Mouse (Mus musculus): ENCODE results near the gene Spg21.

The Spg21 gene

DNA sequence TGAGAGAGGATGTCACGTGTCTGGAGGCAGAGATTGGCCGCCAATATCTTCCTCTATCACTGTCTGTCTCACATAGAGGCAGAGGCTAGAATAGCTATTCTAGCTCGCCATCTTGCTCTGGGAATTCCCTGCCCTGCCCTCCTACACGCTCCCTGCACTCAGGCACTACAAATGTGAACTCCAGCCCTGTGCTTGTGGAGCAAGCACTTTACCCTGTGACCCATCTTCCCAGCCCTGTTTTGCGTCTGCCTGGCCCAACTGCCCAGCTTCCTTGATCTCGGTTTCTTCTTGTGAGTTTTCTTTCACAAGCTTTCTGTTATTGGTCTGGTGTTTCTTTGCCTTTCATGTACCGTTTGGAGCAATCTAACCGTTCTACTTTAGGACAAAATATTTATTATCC is 18.4 kb downstream of the Spg21 start:
- no peak for DNase-seq (ENCODE audit: inconsistent ontology term)

DNA sequence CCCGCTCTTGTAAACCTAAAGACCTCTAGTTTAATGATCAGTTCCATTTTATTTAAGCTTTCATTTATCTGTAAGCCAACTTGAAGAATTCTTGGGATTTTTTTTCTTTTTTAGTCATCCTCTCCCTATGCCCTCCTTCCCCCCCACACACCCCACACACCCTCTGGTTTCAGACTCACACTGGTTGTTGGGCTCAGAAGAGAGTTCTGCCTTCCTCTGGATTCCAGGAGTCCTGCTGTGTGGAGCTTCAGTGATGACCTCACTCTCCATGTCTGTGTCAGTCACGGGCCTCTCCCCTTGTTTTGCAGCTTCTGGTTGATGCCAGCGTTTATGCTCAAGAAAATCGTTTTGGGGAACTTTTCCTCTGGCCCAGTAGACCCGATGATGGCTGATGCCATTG is 19.3 kb downstream of the Spg21 start:
- peak; percentile 57 for DNase-seq (ENCODE audit: inconsistent ontology term)

GRCm38 (mm10) chr9:65491476-65491875 is 30.7 kb downstream of the Spg21 start:
- no peak for DNase-seq (ENCODE audit: inconsistent ontology term)

DNA sequence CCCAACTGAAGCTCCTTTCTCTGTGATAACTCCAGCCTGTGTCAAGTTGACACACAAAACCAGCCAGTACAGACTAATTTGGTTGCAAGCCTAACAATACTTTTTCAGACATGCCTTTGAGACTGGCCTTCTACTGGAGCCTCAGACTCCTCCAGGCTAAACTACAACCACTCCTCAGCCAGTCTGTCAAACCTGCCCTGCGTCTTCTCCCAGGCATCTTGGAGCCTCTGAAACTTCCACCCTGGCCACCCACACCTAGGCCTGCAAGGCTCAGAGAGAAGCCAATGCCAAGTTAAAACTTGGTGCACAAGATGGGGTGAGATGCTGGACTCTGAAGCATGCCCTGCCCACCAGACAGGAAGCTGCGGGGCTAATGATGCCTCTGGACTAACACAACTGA is 31.6 kb downstream of the Spg21 start:
- DNase-seq (ENCODE audit: inconsistent ontology term): no peak

DNA sequence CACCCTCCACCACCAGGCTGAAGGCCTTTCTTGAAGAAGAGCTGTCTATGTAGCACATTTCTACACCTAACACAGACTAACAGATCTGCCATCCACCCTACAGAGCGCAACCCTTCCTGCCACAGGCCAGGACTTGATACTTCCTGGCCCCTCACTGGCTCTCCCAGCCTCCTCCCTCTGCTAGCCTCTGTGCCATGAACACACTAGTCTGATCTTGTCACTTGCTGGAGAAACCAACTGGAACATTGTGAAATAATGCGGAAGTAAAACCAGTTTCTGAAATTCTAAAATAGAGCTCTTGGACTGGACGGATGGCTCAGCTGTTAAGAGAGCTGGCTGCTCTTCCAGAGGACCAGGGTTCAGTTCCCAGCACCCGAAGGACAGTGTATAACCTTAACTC is 32.1 kb downstream of the Spg21 start:
- no peak for DNase-seq (ENCODE audit: inconsistent ontology term)

DNA sequence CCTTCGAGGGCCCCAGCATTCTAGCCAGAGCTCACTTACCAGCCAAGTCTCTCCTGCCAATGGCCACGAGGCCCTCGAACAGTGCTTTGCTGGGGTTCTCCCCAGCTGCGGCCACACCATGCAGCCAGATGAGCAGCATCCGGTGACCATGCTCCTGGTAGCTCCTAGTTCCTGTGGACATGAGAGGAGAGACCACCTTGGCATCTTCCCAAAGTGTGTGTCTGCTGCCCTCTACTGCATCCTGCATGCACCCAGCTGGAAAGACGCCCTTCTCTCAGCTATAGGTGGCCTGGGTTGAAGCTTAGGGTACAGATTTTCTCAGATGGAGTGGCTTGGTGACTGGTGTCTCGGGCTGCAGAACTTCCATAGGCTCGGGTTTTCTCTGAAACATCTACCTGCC is 41.4 kb downstream of the Spg21 start:
- no peak for DNase-seq (ENCODE audit: inconsistent ontology term)

DNA sequence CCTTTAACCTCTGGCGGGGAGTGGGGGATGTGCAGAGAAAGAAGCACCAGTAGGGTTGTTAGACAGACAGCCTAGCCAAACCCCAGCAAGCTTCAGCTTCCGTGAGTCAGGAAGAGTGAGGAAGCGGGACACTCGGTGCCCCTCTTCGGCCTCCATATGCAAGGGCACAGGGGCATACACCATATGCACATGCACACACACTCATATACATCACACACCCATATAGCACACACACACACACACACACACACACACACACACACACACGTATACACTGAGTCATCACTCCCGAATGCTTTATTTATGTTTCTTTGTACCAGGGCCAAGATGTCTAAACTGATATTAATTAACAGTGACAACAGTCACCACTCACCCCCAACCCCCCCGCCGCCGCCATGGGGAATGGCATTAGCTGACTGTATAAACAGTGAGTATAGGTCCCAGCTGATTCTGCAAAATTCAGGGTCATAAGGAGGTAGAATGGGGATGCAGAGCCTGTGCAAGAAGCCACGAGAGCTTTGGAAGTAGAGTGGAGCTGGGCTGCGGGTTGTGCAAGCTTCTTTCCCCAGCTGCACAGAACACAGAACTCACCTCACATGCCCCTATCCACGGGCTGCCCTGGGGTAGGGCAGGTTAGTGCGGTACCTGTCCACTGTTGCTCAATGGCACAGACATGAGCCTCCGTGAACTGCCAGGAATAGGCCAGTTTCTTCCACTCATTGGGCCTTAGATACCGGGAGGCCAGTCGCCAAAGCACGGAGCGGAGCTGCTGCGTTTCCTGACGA is 42.2 kb downstream of the Spg21 start:
- peak; percentile 71 for DNase-seq (ENCODE audit: inconsistent ontology term)

DNA sequence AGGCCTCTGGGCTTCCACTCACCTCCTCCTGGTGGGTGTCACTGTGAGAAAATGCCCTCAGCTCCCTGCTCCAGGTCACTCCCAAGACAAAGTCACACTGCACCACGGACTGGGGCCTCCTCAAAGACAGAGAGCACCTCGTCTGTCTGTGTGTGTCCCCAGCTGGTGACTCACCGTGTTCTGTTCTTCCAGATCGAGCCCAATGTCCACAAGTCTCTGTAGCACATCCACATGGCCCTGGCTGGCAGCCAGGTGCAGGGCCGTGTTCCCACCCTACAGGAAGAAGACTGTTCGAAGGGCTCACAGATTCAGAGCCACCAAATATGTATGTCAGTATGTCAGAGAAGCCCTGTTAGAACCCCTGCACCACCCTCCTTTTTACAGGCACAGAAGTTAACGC is 47.7 kb downstream of the Spg21 start:
- DNase-seq (ENCODE audit: inconsistent ontology term): no peak

DNA sequence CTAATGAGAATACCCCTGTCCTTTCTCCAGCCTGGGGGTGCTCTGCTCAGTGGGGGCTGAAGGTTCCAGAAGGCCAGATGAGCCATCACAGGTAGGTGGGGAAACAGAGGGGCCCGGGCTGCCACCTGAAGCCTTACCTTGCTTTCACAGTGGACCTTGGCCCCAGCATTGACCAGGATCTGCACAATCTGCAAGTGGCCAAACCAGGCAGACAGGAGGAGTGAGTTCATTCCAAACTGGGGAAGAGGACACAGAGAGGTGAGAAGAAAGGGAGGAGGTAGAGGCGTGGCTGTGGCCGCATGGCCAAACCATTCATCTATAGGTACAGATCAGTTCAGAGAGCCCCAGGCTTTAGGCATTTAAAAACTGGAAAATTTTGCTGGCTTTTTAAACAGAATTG is 51.8 kb downstream of the Spg21 start:
- no peak for DNase-seq (ENCODE audit: inconsistent ontology term)

- DNase-seq (ENCODE audit: inconsistent ontology term): no peak
Observed at GRCm38 (mm10) chr9:65514431-65514830, 53.7 kb downstream of the Spg21 start.

GRCm38 (mm10) chr9:65514851-65515261 is 54.1 kb downstream of the Spg21 start:
- DNase-seq (ENCODE audit: inconsistent ontology term): no peak

DNA sequence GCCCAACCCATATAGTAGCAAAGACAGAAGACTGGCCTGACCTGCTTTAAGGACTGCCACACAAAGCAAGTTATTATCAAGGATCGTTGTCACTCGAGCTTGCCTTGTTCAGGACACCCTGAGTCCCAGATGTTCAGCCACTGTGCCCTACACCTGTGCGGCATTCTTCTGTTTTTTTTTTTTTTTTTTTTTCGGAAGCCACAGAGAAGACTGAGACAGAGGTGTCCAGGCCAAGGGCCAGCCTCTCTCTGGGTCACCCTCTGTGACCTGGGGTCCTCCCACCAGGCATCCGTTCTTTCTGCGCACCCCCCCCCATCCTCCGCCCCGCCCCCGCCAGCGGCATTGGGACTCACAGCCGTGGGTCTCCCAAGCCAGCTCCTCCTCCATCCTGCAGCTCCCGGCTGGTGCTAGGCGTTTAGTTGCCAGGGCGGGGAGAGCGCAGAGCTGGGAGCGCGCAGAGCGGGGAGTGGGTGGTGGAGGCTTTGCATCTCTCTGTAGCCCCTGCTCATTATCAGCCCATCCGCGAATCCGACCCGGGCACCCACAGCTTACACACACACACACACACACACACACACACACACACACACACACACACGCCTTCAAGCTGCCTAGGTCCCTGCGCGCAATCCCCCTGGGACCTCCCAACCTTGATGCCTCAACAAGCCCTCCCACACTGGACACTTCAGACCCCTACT is 59.2 kb downstream of the Spg21 start, which contains the start of gene Ankdd1a:
Gene Ankdd1a, minus strand, starts transcription at position 387 of the 698 bp plus-strand sequence.
- peak; percentile 40 for DNase-seq (ENCODE audit: inconsistent ontology term)

DNA sequence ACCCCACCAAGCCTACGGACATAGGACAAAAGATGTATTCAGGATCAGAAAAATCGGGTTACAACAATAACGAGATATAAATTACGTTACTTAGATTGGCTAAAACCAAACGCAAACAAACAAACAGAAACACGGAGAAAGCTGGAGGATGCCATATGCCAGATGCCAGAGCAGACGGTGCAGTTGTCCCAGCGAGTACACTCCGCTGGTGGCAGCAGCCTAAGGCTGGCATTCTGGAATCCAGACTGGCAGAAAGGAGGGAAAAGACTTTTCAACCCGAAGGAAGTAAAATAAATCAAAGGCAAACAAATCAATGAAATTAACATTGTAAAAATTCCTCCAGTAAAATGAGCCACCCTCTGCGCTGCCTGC is 59.7 kb downstream of the Spg21 start:
- DNase-seq (ENCODE audit: inconsistent ontology term): no peak

- DNase-seq (ENCODE audit: inconsistent ontology term): peak; percentile 80
Observed at GRCm38 (mm10) chr9:65523611-65524364, 63.0 kb downstream of the Spg21 start.

GRCm38 (mm10) chr9:65525445-65526195 is 64.9 kb downstream of the Spg21 start:
- no peak for DNase-seq (ENCODE audit: inconsistent ontology term)

GRCm38 (mm10) chr9:65528417-65529038 is 67.8 kb downstream of the Spg21 start:
- DNase-seq (ENCODE audit: inconsistent ontology term): no peak

- no peak for DNase-seq (ENCODE audit: inconsistent ontology term)
Observed at GRCm38 (mm10) chr9:65529659-65530058, 68.9 kb downstream of the Spg21 start.

DNA sequence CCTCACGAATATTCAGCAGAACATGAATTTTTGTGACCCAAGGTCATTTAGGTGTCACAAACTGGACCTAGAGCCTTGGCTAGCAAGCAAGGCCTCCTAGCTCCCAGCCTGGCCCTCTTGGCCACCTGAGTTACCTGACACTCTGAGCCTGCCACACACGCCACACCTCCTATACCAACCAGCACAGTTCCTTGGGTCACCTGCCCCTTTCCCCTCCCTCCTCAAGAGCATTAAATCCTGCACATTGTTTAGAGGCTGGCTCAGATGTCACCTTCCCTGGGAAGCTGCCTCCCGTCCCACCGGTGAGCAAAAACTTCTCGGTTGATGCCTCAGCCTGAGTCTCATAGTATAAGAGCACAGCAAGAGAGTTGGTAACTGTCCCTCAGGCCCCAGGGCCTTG is 70.5 kb downstream of the Spg21 start:
- DNase-seq (ENCODE audit: inconsistent ontology term): no peak

GRCm38 (mm10) chr9:65532986-65533385 is 72.2 kb downstream of the Spg21 start:
- no peak for DNase-seq (ENCODE audit: inconsistent ontology term)

DNA sequence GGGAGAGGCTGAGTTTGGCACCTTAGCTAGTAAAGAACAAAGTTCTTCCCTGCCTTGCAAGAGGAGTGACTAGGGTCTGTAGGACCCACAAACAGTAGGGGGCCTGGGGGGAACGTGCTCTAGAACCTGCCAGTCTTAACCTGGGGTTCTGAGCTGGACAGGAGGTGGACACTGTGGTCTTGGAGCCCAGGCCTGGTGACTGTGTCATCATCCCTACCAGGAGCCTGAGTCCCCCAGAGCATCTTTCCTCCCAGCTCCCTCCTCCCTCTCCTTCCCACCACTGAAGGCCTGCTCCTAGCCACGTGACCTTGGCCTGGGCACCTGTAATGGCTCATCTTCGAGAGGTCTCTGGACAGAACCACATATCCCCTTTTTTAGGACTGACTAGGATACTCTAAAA is 73.4 kb downstream of the Spg21 start:
- no peak for DNase-seq (ENCODE audit: inconsistent ontology term)

- DNase-seq (ENCODE audit: inconsistent ontology term): no peak
Observed at GRCm38 (mm10) chr9:65535191-65535722, 74.5 kb downstream of the Spg21 start.
